Mouse (Mus musculus): Measurements from ENCODE around the gene Kif11.

GRCm38 (mm10) chr19:37360044-37360443, 16.2 kb upstream of the Kif11 start:
- TF ChIP-seq CTCF (IDR thresholded peaks at IDR 0.05; ENCODE audit: low read depth) (no peak), EP300 (IDR thresholded peaks at IDR 0.05; ENCODE audit: low read depth) (no peak)
